Mouse (Mus musculus): ENCODE measurements at regions not wholly inside any gene's neighbourhood (a gene's known extent, or its start where the extent isn't known, plus 50 kb on each side); places are given as distances from the start of the nearest gene placed in this dataset.

GRCm38 (mm10) chr14:61665815-61666214, 58.6 kb downstream of the Kcnrg start:
- DNase-seq (ENCODE audit: low spot score) = no peak

GRCm38 (mm10) chr14:61673184-61673583, 65.9 kb downstream of the Kcnrg start:
- DNase-seq (ENCODE audit: low spot score) = no peak

GRCm38 (mm10) chr14:61678107-61678506, 70.8 kb downstream of the Kcnrg start:
- DNase-seq (ENCODE audit: low spot score) = no peak

- DNase-seq (ENCODE audit: low spot score) = peak; percentile 95
Observed at GRCm38 (mm10) chr14:61680818-61681707, 73.8 kb downstream of the Kcnrg start.

GRCm38 (mm10) chr14:61681708-61682701, 74.7 kb downstream of the Kcnrg start:
- peak; percentile 94 for DNase-seq (ENCODE audit: low spot score)

GRCm38 (mm10) chr14:61682721-61683355, 75.6 kb downstream of the Kcnrg start:
- DNase-seq (ENCODE audit: low spot score) = peak; percentile 80

GRCm38 (mm10) chr14:61683356-61683740, 76.1 kb downstream of the Kcnrg start:
- DNase-seq (ENCODE audit: low spot score) = no peak

GRCm38 (mm10) chr14:61683791-61684411, 76.6 kb downstream of the Kcnrg start:
- no peak for DNase-seq (ENCODE audit: low spot score)

GRCm38 (mm10) chr14:61684473-61685230, 77.4 kb downstream of the Kcnrg start:
- DNase-seq (ENCODE audit: low spot score) = no peak

- DNase-seq (ENCODE audit: low spot score) = no peak
Observed at GRCm38 (mm10) chr14:61685231-61685800, 78.1 kb downstream of the Kcnrg start.

- DNase-seq (ENCODE audit: low spot score) = peak; percentile 55
Observed at GRCm38 (mm10) chr14:61686101-61686691, 78.9 kb downstream of the Kcnrg start.

GRCm38 (mm10) chr14:61686821-61687341, 79.6 kb downstream of the Kcnrg start:
- peak; percentile 77 for DNase-seq (ENCODE audit: low spot score)

GRCm38 (mm10) chr14:61687346-61688012, 80.2 kb downstream of the Kcnrg start:
- DNase-seq (ENCODE audit: low spot score) = no peak

- DNase-seq (ENCODE audit: low spot score) = no peak
Observed at GRCm38 (mm10) chr14:61688013-61688520, 80.8 kb downstream of the Kcnrg start.

GRCm38 (mm10) chr14:61688666-61689065, 81.4 kb downstream of the Kcnrg start:
- DNase-seq (ENCODE audit: low spot score) = no peak

GRCm38 (mm10) chr14:61689281-61689680, 82.0 kb downstream of the Kcnrg start:
- DNase-seq (ENCODE audit: low spot score) = no peak

GRCm38 (mm10) chr14:61689776-61690175, 82.5 kb downstream of the Kcnrg start:
- no peak for DNase-seq (ENCODE audit: low spot score)

- DNase-seq (ENCODE audit: low spot score) = no peak
Observed at GRCm38 (mm10) chr14:61691785-61692372, 84.6 kb downstream of the Kcnrg start.

- DNase-seq (ENCODE audit: low spot score) = no peak
Observed at GRCm38 (mm10) chr14:61694796-61695195, 87.5 kb downstream of the Kcnrg start.
